Mouse (Mus musculus) bone marrow, adult 2 months (tissue): ENCODE measurements around the gene Skp2.

ENCODE experiments used
- CTCF ChIP-seq: fragments of 200-500 bp; IDR thresholded peaks from 2 replicates; pipeline ENCODE4 v1.5.1; 2011; ENCODE audit warnings: low read length, control low read depth; ENCODE audit not compliant: control insufficient read depth, insufficient read depth
- POLR2A ChIP-seq: fragments of 200-500 bp; IDR thresholded peaks from 2 replicates; pipeline ENCODE4 v1.6.1; 2011; ENCODE audit warnings: low read depth, mild to moderate bottlenecking, control low read depth, low read length, borderline replicate concordance; ENCODE audit not compliant: control insufficient read depth

- TF ChIP-seq POLR2A, result no peak
- TF ChIP-seq CTCF, result no peak
Measured at GRCm38 (mm10) chr15:9134891-9135507, 20.2 kb downstream of the Skp2 start.
